Mouse (Mus musculus) adrenal gland, postnatal 36 days (tissue): ENCODE results near the gene Spty2d1. TPM values are rescaled to one million over a fixed set of nuclear protein-coding genes. Genes with fewer than 3 reads are reported as not detected.
"Not testable (repeated sequence)": the region's sequence is repeated elsewhere in the genome, so short reads cannot be mapped to it uniquely, and the experiment has no call there.

ENCODE experiments used
- DNase-seq, 2 experiments: peaks; one replicate each; pipeline ENCODE4 v3.0.0; 2021; ENCODE audit warnings: mixed read lengths in 1 of 2
- long read RNA-seq, 2 experiments: library from polyadenylated mRNA; stranded (forward); transcript quantifications; one replicate each; pipeline ENCODE4 v2.0.0; 2021; ENCODE audit warnings: borderline sequencing depth in 2 of 2
- total RNA-seq, 2 experiments: library from RNA; stranded (reverse); gene quantifications; 2 replicates each; pipeline ENCODE4 v1.2.3; 2021

Spty2d1 gene
- 10 to 100 TPM; 20.4 to 34.9 TPM for total RNA-seq
- long read RNA-seq, experiment 1, full-length matches to known transcripts: 2 of 3 reads
- long read RNA-seq, experiment 1, partial matches to known transcripts: 0 of 3 reads
- long read RNA-seq, experiment 1, other reads (novel, unspliced or antisense): 1 of 3 reads
- long read RNA-seq, experiment 2, full-length matches to known transcripts: 2 of 2 reads
- long read RNA-seq, experiment 2, partial matches to known transcripts: 0 of 2 reads
- long read RNA-seq, experiment 2, other reads (novel, unspliced or antisense): 0 of 2 reads

GRCm38 (mm10) chr7:47008168-47008993 lies at the start of gene Spty2d1:
Spty2d1 (minus strand) TSS chr7:47008411.
- peak; percentile 97 for DNase-seq

- no peak for DNase-seq
Observed at GRCm38 (mm10) chr7:47056273-47056672, 48.1 kb upstream of the Spty2d1 start.

- DNase-seq: peak in 1 of 2 experiments; percentile 34
Observed at GRCm38 (mm10) chr7:47055744-47056143, 47.5 kb upstream of the Spty2d1 start.

GRCm38 (mm10) chr7:47054666-47055065 lies 46.5 kb upstream of the Spty2d1 start:
- DNase-seq: peak; percentile 79 to 85

DNA sequence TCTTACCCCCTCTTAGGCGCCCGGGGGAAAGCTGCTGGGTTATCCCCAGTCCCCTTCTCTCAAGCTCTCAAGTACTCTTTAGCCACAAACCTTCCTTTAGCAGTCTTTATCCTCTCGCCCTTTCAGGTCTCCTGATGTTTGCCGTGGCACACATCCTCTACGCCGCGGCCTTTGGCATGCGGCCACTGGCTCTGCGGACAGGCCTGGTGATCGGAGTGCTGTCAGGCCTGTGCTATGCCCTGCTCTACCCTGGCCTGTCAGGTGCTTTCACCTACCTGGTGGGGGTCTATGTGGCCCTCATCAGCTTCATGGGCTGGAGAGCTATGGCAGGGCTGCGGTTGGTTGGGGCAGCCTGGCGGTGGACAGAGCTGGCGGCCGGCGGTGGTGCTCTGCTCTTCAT lies 45.1 kb upstream of the Spty2d1 start:
- peak; percentile 72 to 73 for DNase-seq

GRCm38 (mm10) chr7:47052276-47052675 lies 44.1 kb upstream of the Spty2d1 start:
- DNase-seq: peak; percentile 76 to 78

DNA sequence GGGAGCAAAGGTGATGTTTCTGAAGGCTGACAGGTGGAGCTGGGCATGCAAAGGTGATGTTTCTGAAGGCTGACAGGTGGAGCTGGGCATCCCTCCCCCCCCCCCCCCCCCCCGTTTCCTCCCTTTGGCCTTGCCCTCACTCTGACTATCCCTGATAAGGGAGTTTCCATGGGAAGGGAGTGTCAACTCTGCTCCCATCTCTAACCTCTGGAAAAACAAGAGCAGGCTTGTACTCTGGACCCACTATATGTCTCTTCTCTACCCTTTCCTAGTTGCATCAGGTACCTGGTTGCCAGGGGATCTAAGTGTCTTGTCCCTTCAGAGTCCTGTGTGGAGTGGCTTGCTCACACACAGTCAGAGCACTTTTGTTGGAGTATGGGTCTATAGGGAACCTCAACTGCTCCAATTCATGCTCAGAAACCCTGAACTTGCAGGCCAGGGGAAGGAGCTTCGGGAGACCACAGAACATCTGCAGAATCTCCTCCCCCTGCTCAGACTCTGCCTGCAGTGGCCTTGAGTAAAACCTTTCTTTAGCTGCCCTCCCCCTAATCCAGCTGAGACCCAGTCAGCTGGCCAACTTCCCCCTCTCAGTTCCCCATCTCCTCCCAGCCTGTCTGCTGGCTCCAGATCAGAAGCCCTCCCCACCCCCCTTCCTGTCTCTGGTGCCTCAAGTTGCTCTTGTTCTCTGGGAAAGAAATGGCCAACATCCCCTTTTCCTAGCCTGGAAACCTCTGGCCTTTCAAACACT lies 43.4 kb upstream of the Spty2d1 start:
- DNase-seq: peak; percentile 54 to 76

- DNase-seq: peak; percentile 73 to 74
Observed at GRCm38 (mm10) chr7:47050766-47051165, 42.6 kb upstream of the Spty2d1 start.

DNA sequence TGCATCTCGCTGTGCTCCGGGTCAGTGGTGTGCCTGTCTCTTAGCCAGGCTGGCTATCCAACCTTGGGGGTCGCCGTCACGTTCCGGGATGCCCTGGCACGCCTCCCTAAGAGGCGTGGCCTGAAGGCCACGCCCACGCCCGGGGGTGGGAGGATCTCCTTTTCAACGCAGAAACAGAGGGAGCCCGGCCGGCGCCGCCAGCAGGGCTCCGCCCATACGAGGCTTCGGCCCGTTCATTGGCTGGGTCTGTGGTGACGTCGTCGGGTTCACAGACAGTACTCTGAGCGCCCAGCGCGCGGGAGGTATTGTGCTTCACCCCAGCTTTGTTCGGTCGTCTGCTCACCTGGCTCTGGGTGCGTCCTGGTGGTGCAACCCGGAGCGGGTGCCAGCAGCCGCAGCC lies 42.2 kb upstream of the Spty2d1 start, which contains the start of gene Tmem86a:
TSS of gene Tmem86a (plus strand) at position 236 of the 400 bp plus-strand sequence.
- DNase-seq: peak; percentile 96 to 97

GRCm38 (mm10) chr7:47042823-47043490 lies 34.7 kb upstream of the Spty2d1 start:
- DNase-seq: no peak

GRCm38 (mm10) chr7:47042121-47042520 lies 33.9 kb upstream of the Spty2d1 start:
- DNase-seq: no peak

DNA sequence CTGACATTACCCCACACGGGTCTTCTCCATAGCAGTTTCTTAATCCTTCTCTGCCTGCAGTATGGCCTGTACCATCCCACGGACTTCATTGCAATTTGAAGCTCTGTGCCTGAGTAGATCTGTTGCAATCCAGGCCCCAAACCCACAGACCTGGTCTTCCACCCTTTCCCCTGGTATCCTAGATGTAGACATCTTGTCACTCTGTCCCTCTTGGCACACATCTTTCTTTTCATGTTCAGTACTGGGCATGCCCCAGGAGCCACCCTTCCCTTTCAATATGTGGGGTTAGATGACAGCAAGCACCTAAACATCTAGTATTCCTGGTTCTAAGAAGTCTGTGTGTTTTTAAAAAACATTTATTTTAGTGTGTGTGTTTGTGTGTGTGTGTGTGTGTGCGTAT lies 33.5 kb upstream of the Spty2d1 start:
- DNase-seq: no peak

GRCm38 (mm10) chr7:47035426-47035825 lies 27.2 kb upstream of the Spty2d1 start:
- DNase-seq: no peak

DNA sequence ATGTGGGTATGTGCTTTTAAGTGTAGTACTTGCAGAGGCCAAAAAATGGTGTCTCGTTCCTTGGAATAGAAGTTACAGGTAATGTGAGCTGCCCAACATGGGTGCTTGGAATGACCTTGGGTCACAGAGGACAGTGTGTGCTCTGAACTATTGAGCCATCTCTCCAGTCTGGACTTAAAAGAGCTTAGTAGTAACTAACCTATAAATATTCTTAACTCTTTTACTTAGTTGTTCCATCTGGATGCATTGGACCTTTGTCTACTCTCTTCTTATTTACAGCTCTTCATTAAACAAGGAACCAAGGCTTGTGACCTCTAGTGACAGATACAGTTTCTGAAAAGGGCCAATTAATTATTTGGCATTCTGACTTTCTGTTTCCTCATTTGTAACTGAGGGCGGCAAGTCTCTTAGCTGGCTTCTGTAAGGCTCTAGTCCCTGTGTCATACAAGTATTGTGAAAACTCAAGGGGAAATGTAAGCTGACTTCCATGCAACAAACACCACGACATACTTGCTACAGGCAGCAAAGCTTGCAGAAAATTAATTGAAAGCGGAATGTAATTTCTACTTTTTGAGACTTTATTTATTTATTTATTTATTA lies 26.7 kb upstream of the Spty2d1 start:
- no peak for DNase-seq

GRCm38 (mm10) chr7:47031371-47031770 lies 23.2 kb upstream of the Spty2d1 start:
- DNase-seq: no peak

- no peak for DNase-seq
Observed at GRCm38 (mm10) chr7:47030517-47031193, 22.4 kb upstream of the Spty2d1 start.

DNA sequence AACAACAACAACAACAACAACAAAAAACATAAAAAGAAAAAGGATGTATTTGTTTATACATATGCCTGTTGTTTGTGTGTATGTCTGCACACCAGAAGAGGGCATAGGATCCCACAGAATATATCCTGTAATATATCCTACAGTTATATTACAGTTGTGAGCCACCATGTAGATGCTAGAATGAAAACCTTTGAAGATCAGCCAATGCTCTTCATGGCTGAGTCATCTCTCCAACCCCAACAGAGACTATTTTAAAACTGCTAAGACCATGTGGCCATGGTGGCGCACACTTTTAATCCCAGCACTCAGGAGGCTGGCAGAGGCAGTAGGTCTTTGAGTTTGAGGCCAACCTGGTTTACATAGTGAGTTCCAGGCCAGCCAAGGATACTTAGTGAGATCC lies 19.3 kb upstream of the Spty2d1 start:
- DNase-seq: no peak

GRCm38 (mm10) chr7:47026899-47027298 lies 18.7 kb upstream of the Spty2d1 start:
- not testable (repeated sequence) for DNase-seq

DNA sequence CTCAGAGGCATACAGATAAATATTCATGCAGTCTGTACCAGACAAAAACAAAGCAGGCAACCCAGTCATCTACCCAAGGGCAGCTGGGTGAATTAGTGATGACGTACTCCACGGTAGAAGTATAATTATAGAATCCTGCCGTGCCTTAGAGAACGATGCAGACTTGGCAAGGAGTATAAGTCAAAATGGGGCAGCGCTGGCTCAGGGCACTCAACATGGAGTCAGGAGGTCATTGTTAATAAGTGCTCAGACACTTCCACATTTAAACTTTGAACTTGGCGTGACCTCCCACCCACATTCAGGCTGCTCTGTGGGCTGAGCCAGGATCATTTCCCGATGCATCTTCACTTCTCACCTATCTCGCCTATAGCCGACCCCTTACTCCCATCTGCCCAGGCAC lies 17.2 kb upstream of the Spty2d1 start:
- no peak for DNase-seq

DNA sequence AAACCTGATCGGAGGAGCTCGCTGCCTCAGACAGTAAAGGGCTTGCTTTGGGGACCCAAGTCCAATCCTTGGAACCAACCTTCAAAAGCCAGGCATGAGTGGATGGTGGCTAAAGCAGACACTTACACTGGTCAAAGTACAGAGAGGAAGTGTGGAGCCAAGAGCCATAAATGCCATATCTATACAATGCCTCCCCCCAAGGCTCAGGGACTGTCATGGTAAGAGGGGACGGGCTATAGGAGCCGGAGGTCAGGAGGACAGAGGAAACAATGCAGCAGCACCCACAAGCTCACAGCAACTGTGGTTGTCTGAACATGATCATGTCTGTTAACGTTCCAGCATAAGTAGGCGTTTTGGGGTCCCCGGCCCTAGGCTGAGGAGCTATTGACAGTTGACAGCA lies 16.2 kb upstream of the Spty2d1 start:
- no peak for DNase-seq

DNA sequence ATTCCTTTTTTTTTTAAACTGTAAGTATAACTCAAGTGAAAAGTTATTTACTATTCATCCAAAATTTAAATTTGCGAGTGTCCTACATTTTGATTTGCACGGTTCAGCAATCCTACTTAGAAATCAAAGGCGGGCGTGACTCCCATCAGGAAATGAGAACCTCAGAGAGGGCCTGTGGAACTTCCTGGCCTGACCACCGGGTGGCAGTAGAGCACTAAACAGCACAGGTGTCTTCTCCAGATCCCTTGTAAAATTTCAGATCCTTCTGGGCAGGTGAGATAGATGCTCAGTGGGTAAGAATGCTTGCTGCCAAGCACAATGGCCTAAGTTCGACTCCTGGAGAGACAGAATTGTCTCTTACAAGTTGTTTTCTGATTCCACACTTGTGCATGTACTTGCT lies 15.3 kb upstream of the Spty2d1 start:
- peak; percentile 83 to 90 for DNase-seq
